Mouse (Mus musculus) lung, embryonic 15.5 days (tissue): ENCODE results near the gene 2210408I21Rik. TPM values are rescaled to one million over a fixed set of nuclear protein-coding genes. Genes with fewer than 3 reads are reported as not detected.

Experiments used
- ATAC-seq: fragments of 200-750 bp; cut with Nextera tagmentation; 2 replicates; pipeline ENCODE4 v1.8.0; 2017; ENCODE audit warnings: moderate number of reproducible peaks, borderline replicate concordance; ENCODE audit not compliant: low FRiP score, low TSS enrichment; ENCODE audit errors: extremely low read depth
- H3K27ac ChIP-seq: fragments of 300-500 bp; sonication (generic); 2 replicates; pipeline ENCODE4 v1.5.1; 2015; ENCODE audit warnings: moderate library complexity, mild to moderate bottlenecking, inconsistent platforms
- H3K27me3 ChIP-seq: fragments of 300-500 bp; sonication (generic); 2 replicates; pipeline ENCODE4 v1.6.1; 2015; ENCODE audit warnings: inconsistent platforms
- H3K36me3 ChIP-seq: fragments of 300-500 bp; sonication (generic); 2 replicates; pipeline ENCODE4 v1.6.1; 2015; ENCODE audit warnings: inconsistent platforms
- H3K4me1 ChIP-seq: fragments of 300-500 bp; sonication (generic); 2 replicates; pipeline ENCODE4 v1.6.1; 2015; ENCODE audit warnings: inconsistent platforms
- H3K4me2 ChIP-seq: fragments of 300-500 bp; sonication (generic); 2 replicates; pipeline ENCODE4 v1.6.1; 2015; ENCODE audit warnings: inconsistent platforms, mild to moderate bottlenecking, moderate library complexity
- H3K4me3 ChIP-seq: fragments of 300-500 bp; sonication (generic); 2 replicates; pipeline ENCODE4 v1.5.1; 2015; ENCODE audit warnings: mild to moderate bottlenecking, inconsistent platforms
- H3K9ac ChIP-seq: fragments of 300-500 bp; sonication (generic); 2 replicates; pipeline ENCODE4 v1.6.1; 2015; ENCODE audit warnings: inconsistent platforms
- H3K9me3 ChIP-seq: fragments of 300-500 bp; sonication (generic); 2 replicates; pipeline ENCODE4 v1.6.1; 2016; ENCODE audit warnings: inconsistent platforms
- WGBS: fragments of 180-500 bp; shearing (Covaris S2); methylation state at CpG from one replicate; pipeline ENCODE4 v1.1.7; 2015; 5-methylcytosine and 5-hydroxymethylcytosine counted together
- polyA plus RNA-seq: library from polyadenylated mRNA; unstranded; fragments of >200 nt; fragmentation: Nextera tagmentation; extraction: Ambion mirVana; gene quantifications from 2 replicates; pipeline ENCODE4 v1.2.1, GENCODE M21; 2015

2210408I21Rik gene
- polyA plus RNA-seq, 1 experiment from 2014 or later = 10.3 TPM

DNA sequence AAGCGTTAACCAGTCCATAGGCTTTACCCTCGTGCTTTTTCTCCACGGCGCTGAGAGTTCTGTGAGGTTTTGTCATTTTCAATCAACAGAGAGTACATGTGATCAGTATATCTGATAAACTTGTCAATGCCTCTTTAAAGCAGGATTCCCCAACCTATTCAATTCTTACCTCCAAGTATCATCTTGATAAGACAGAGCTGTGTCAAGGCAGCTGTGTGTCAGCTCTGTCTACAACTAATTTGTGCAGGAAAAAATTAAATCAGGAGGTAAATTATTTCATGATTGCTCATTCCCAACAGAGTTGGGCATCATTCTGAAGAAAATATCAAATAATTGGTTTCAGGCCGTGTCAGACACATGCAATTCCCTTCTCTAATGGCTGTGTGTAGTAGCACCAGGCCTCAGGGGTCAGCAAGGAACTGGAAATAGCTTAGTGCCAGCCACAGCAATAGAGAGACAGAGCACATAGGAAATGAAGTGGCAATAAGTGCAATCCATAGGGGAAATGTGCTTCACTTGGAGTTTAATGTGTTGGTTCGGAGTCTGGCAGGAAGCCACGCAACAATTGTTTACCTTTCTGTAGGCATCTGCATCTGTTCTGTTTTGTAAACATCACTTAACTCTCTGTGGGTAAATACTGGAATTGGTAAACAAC is 73.6 kb downstream of the 2210408I21Rik start:
- Histone ChIP-seq H3K4me2 (no peak overlapping the region), H3K4me1 (no peaks in the 10 kb centered on the region), H3K27ac (no peak overlapping the region), H3K4me3 (no peak overlapping the region), H3K36me3 (no peaks in the 10 kb centered on the region), H3K9ac (no peak overlapping the region), H3K9me3 (no peaks in the 10 kb centered on the region), H3K27me3 (no peaks in the 10 kb centered on the region)
- no peak for ATAC-seq
- WGBS = 65% methylated on average over 7 of the region's 7 CpGs

- H3K27ac ChIP-seq = no peak overlapping the region
Observed at GRCm38 (mm10) chr13:77213196-77213595, 77.9 kb downstream of the 2210408I21Rik start.

GRCm38 (mm10) chr13:77215460-77215859 is 80.1 kb downstream of the 2210408I21Rik start:
- 69% methylated on average over 2 of the region's 2 CpGs for WGBS
- Histone ChIP-seq H3K27ac (no peak overlapping the region), H3K9me3 (no peaks in the 10 kb centered on the region), H3K4me2 (no peak overlapping the region), H3K4me1 (no peaks in the 10 kb centered on the region), H3K36me3 (no peaks in the 10 kb centered on the region), H3K4me3 (no peak overlapping the region), H3K27me3 (no peaks in the 10 kb centered on the region), H3K9ac (no peak overlapping the region)
- no peak for ATAC-seq

More at GRCm38 (mm10) chr13:77213196-77213595, 77.9 kb downstream of the 2210408I21Rik start:
- ATAC-seq = no peak
- no peak overlapping the region for H3K4me2 ChIP-seq
- no peak overlapping the region for H3K4me3 ChIP-seq
- H3K4me1 ChIP-seq = no peaks in the 10 kb centered on the region
- no peak overlapping the region for H3K9ac ChIP-seq
- no peaks in the 10 kb centered on the region for H3K36me3 ChIP-seq
- no peaks in the 10 kb centered on the region for H3K27me3 ChIP-seq
- H3K9me3 ChIP-seq = no peaks in the 10 kb centered on the region

DNA sequence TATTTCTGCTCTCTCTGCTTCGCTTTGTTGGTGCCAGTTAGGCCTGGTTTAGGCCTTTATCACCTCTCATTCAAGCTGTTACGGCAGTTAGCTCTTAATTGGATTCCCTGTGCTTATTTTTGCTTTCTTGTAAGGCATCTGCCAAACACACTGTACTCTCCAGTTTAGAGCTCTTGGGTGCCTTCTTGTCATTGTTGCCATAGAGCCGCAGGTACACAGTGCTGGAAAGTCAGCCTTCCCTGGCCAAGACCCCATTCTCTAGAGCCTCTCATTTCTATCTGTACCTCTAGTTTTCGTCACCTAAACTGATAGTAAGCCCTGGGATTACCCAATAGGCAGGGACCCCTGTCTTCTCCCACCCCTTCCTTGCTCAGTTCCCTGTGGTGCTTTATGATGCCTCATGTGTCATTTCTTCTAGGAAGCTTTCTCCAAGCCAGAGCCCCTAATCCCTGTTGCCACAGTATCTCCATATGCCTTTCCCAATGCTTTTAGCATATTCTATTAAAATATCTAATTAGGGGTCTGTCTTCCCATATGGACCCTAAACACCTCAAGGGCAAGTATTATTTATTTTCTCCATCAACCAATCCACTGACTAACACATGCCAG is 82.4 kb downstream of the 2210408I21Rik start:
- no peak overlapping the region for H3K4me3 ChIP-seq
- ATAC-seq = no peak
- no peak overlapping the region for H3K9ac ChIP-seq
- H3K9me3 ChIP-seq = no peaks in the 10 kb centered on the region
- no peaks in the 10 kb centered on the region for H3K4me1 ChIP-seq
- no peak overlapping the region for H3K27ac ChIP-seq
- no peaks in the 10 kb centered on the region for H3K27me3 ChIP-seq
- H3K36me3 ChIP-seq = no peaks in the 10 kb centered on the region
- no peak overlapping the region for H3K4me2 ChIP-seq
- WGBS = 79% methylated on average over 4 of the region's 4 CpGs

- Histone ChIP-seq H3K4me3 (no peak overlapping the region), H3K27me3 (no peaks in the 10 kb centered on the region), H3K4me1 (no peaks in the 10 kb centered on the region), H3K9ac (no peak overlapping the region), H3K27ac (no peak overlapping the region), H3K4me2 (no peak overlapping the region), H3K9me3 (no peaks in the 10 kb centered on the region), H3K36me3 (no peaks in the 10 kb centered on the region)
- WGBS = 66% methylated on average over 2 of the region's 2 CpGs
- no peak for ATAC-seq
Observed at GRCm38 (mm10) chr13:77221072-77221471, 85.7 kb downstream of the 2210408I21Rik start.

- H3K9ac ChIP-seq = no peak overlapping the region
- H3K27me3 ChIP-seq = no peaks in the 10 kb centered on the region
- no peak for ATAC-seq
- H3K4me3 ChIP-seq = no peak overlapping the region
- no peaks in the 10 kb centered on the region for H3K9me3 ChIP-seq
- H3K27ac ChIP-seq = no peak overlapping the region
- WGBS = 87% methylated on average over 6 of the region's 6 CpGs
- no peaks in the 10 kb centered on the region for H3K4me1 ChIP-seq
- no peak overlapping the region for H3K4me2 ChIP-seq
- no peaks in the 10 kb centered on the region for H3K36me3 ChIP-seq
Observed at GRCm38 (mm10) chr13:77256541-77256940, 121.2 kb downstream of the 2210408I21Rik start.

GRCm38 (mm10) chr13:77262715-77263338 is 127.5 kb downstream of the 2210408I21Rik start:
- Histone ChIP-seq H3K27me3 (no peaks in the 10 kb centered on the region), H3K9me3 (no peaks in the 10 kb centered on the region), H3K4me2 (no peak overlapping the region), H3K4me1 (no peaks in the 10 kb centered on the region), H3K9ac (no peak overlapping the region), H3K36me3 (no peaks in the 10 kb centered on the region), H3K27ac (no peak overlapping the region), H3K4me3 (no peak overlapping the region)
- peak; percentile 85; the same call in 1 of the 2 replicates for ATAC-seq
- 32% methylated on average over 3 of the region's 3 CpGs for WGBS

DNA sequence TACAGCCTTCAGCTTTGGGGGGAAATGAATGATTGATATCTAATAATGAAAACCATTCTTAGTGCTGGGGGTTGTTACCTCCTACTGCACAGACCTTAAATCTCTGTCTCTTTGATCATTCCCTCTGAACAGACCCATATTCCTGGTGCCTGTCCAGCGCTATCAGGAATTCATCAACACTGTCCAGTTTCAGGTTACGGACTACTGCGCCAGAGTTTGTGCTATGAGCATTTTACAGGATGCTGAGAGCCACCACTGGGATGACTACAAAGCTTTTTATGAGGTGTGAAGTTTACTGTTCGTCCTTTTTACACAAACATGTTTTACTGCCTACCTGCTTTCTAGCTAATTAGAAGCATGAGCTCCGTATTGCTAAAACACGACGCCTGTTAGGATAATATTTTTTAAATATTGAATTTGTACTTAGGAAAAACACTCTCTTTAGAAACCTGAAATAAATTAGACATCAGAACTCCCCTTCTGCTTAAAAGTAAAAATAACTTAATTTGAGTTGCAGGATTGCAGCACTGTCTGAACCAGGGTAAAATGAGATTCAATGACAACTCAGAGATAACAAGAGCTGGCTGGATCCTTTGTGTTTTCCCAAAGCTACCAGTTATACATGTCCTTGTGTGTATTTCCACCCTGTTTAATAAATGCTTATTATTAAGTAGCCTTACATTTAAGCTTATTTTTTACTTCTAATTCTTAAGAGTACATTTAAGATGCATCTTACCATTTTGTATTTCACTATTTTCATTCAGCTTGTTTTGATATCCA is 128.2 kb downstream of the 2210408I21Rik start:
- Histone ChIP-seq H3K4me1 (no peaks in the 10 kb centered on the region), H3K9me3 (no peaks in the 10 kb centered on the region), H3K27ac (no peak overlapping the region), H3K36me3 (no peaks in the 10 kb centered on the region), H3K4me2 (no peak overlapping the region), H3K9ac (no peak overlapping the region), H3K4me3 (no peak overlapping the region), H3K27me3 (no peaks in the 10 kb centered on the region)
- 37% methylated on average over 7 of the region's 7 CpGs for WGBS
- no peak for ATAC-seq

GRCm38 (mm10) chr13:77264481-77264880 is 129.1 kb downstream of the 2210408I21Rik start:
- no peak for ATAC-seq
- H3K27ac ChIP-seq = no peak overlapping the region
- H3K9ac ChIP-seq = no peak overlapping the region
- no peaks in the 10 kb centered on the region for H3K9me3 ChIP-seq
- no peak overlapping the region for H3K4me3 ChIP-seq
- 42% methylated on average over 1 of the region's 1 CpGs for WGBS
- H3K4me2 ChIP-seq = no peak overlapping the region
- no peaks in the 10 kb centered on the region for H3K27me3 ChIP-seq
- no peaks in the 10 kb centered on the region for H3K4me1 ChIP-seq
- H3K36me3 ChIP-seq = no peaks in the 10 kb centered on the region

DNA sequence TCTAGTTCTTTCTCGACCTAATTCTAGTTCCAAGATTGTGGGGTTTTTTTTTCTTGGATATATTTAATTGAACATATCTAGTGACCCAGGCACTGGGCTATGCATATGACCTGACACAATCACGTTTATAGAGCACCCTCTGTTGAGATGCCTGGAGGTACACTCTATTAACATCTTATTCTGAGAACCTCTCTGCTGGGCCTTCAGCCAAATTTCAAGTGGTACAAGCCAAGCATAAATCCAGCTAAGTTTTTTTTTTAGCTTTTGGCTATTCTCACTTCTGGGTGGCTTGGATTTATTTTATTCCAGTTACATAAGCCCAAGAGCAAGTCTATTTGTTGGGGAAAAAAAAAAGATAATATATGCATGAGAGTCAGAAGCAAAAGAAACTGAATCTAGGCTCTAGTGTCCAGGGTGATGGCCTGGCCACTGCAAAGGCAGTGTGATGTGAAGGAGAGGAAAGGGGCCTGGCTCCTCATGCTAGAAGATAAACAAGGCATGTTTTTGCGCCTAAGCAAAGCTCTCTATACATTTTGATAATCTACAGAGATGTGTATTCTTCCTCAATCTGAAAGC is 139.9 kb downstream of the 2210408I21Rik start:
- H3K36me3 ChIP-seq = no peaks in the 10 kb centered on the region
- 53% methylated on average over 3 of the region's 3 CpGs for WGBS
- H3K27ac ChIP-seq = no peak overlapping the region
- no peak for ATAC-seq
- no peaks in the 10 kb centered on the region for H3K4me1 ChIP-seq
- no peak overlapping the region for H3K4me3 ChIP-seq
- no peak overlapping the region for H3K4me2 ChIP-seq
- H3K9me3 ChIP-seq = no peaks in the 10 kb centered on the region
- no peaks in the 10 kb centered on the region for H3K27me3 ChIP-seq
- H3K9ac ChIP-seq = no peak overlapping the region

DNA sequence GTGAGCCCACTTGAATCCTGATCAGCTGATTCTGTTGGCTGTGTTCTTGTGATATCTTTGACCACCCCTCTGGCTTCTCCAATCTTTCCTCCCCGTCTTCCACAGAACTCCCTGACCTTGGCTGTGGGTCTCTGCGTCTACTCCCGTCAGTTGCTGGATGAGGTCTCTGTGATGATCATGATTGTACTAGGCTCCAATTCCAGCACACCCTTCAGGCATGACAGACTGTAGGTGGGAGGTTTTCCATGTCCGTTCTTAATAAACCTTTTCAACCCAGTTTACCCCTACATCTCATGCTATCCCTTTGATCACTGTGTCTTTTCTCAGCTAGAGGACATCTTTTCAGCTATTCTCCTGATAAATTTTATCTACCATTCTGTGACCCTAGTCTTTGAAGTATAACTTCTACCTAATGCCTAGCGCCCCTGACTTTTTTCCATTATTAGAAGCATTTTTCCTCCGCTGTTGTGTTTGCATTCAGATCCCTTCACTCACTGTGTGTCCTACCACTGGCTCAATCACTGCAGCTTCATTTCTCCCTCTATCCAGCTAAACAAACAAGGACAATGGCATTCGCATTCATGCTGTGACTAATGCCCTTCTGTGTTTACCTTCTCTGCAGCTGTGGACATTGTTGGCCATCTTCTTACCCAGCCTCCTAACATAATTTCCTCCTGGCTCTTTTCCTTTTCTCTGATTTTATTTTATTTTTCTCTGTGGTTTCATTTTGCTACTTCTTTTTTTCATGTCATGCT is 143.5 kb downstream of the 2210408I21Rik start:
- H3K4me3 ChIP-seq = no peak overlapping the region
- no peaks in the 10 kb centered on the region for H3K9me3 ChIP-seq
- no peak for ATAC-seq
- no peak overlapping the region for H3K27ac ChIP-seq
- no peaks in the 10 kb centered on the region for H3K36me3 ChIP-seq
- 54% methylated on average over 7 of the region's 7 CpGs for WGBS
- no peaks in the 10 kb centered on the region for H3K4me1 ChIP-seq
- H3K27me3 ChIP-seq = no peaks in the 10 kb centered on the region
- H3K9ac ChIP-seq = no peak overlapping the region
- no peak overlapping the region for H3K4me2 ChIP-seq
